Mouse (Mus musculus): ENCODE data around the gene Axdnd1.

DNA sequence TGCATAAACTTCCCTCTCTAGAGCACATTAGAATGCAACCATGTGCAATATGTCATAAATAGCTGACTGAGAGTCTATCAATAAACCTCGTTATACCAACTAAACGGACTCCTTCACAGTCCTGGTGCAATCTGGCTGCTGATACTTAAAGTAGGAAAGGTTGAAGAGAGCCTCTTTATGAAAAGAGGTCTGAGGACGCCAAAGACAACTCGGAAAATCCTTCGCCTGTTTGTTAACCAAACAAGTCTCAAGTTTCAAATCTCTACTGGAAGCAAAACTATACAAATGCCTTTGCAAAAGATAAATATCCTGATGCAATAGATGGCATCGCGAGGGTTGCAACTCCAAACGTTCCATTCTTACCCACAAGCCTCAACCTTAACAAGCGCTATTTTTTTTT is 44.0 kb upstream of the Axdnd1 start:
- TF ChIP-seq CTCF (IDR thresholded peaks at IDR 0.05; ENCODE audit: insufficient read depth, low read length) (no peak), POLR2A (IDR thresholded peaks at IDR 0.05; ENCODE audit: borderline replicate concordance, extremely low read depth, low read depth, low read length) (no peak)
